Comparison of ENCODE assay signal across 9 mouse cellular contexts in genomic region chr11:75133951-75134350, GRCm38 (mm10). TPM values are rescaled to one million over a fixed set of nuclear protein-coding genes. Genes with fewer than 3 reads are reported as not detected.
DNase-seq lines count a peak whose midpoint lies in the region; ATAC-seq and TF ChIP-seq lines count a peak whose summit lies in the region.
"Had no signal": no experiment of that assay in that cellular context is flagged by ENCODE, and none has a peak within 500 bp of the region (broad histone marks: within the 10 kb centered on the region; RNA-seq: fewer than 3 reads in every experiment).

No protein-coding gene starts in this region.

- peak; percentile 87 for ATAC-seq in kidney, postnatal 0 days (replicated peaks; ENCODE audit: low FRiP score, low read depth)
- peak; percentile 58; the same call in 1 of the 2 replicates for ATAC-seq in neural tube, embryonic 14.5 days (ENCODE audit: low read depth)

- DNase-seq in MN1 (ENCODE audit: low spot score), result peak; percentile 18
- DNase-seq in brain, adult 2 months (ENCODE audit: low read depth, low spot score), result peak; percentile 26
- DNase-seq in heart, adult 9 months (ENCODE audit: low spot score in 2 of 2), result peak; percentile 70 to 81
- DNase-seq in kidney, postnatal 0 days (ENCODE audit: low spot score), result peak; percentile 91
- no peak for DNase-seq in left cerebral cortex, adult 18-20 months (ENCODE audit: low spot score in 2 of 2)
- DNase-seq in urinary bladder, adult 2 months (ENCODE audit: low spot score), result no peak
- DNase-seq in layer of hippocampus, postnatal 14 days (ENCODE audit: low spot score in 2 of 2), result no peak

- H3K27me3 ChIP-seq in kidney, postnatal 0 days (ENCODE audit: insufficient read depth, low read length), result no peaks in the 10 kb centered on the region
- no peaks in the 10 kb centered on the region for H3K27me3 ChIP-seq in neural tube, embryonic 14.5 days (ENCODE audit: control insufficient read depth, insufficient read depth, low read length)
- H3K27me3 ChIP-seq: megakaryocyte, embryonic 14.5 days had no signal

- no peak overlapping the region for H3K9ac ChIP-seq in kidney, postnatal 0 days (ENCODE audit: low read depth, low read length)
- no peak overlapping the region for H3K9ac ChIP-seq in neural tube, embryonic 14.5 days (replicated peaks; ENCODE audit: low read depth, low read length)

- WGBS in kidney, postnatal 0 days, result 3% methylated on average over 2 of the region's 2 CpGs
- WGBS in neural tube, embryonic 14.5 days, result 8% methylated on average over 2 of the region's 2 CpGs

- H3K4me3 ChIP-seq in kidney, postnatal 0 days (replicated peaks; ENCODE audit: low read depth, low read length), result no peak overlapping the region
- H3K4me3 ChIP-seq in neural tube, embryonic 14.5 days (ENCODE audit: low read depth, low read length), result no peak overlapping the region
- H3K4me3 ChIP-seq: megakaryocyte, embryonic 14.5 days had no signal

- H3K27ac ChIP-seq in kidney, postnatal 0 days, result peak overlapping the region; percentile 81
- peak overlapping the region; percentile 62 for H3K27ac ChIP-seq in neural tube, embryonic 14.5 days (ENCODE audit: low read depth, low read length)

- H3K36me3 ChIP-seq in kidney, postnatal 0 days (ENCODE audit: insufficient read depth, low read length), result no peaks in the 10 kb centered on the region
- no peaks in the 10 kb centered on the region for H3K36me3 ChIP-seq in neural tube, embryonic 14.5 days (ENCODE audit: control insufficient read depth, insufficient read depth, low read length)

- no peak for TF ChIP-seq CTCF in kidney, postnatal 0 days (IDR thresholded peaks at IDR 0.05; ENCODE audit: low read depth)

- no peaks in the 10 kb centered on the region for H3K9me3 ChIP-seq in kidney, postnatal 0 days (replicated peaks; ENCODE audit: low read length)
- H3K9me3 ChIP-seq in neural tube, embryonic 14.5 days (ENCODE audit: control insufficient read depth, low read length), result no peaks in the 10 kb centered on the region
- H3K9me3 ChIP-seq: megakaryocyte, embryonic 14.5 days had no signal

- peaks cover 34% of the 10 kb centered on the region for H3K4me1 ChIP-seq in kidney, postnatal 0 days (replicated peaks; ENCODE audit: insufficient read depth, low read length)
- peaks cover 23% of the 10 kb centered on the region for H3K4me1 ChIP-seq in neural tube, embryonic 14.5 days (ENCODE audit: control insufficient read depth, insufficient read depth, low read length)

- H3K4me2 ChIP-seq in kidney, postnatal 0 days (ENCODE audit: low read length), result no peak overlapping the region
- H3K4me2 ChIP-seq in neural tube, embryonic 14.5 days (ENCODE audit: low read depth, low read length), result no peak overlapping the region

RNA-seq across cellular contexts. Expression of gene Hic1, which starts 35.4 kb away (rescaled TPM):
- 18.5 and 26.9 TPM in 2 replicates for polyA plus RNA-seq in kidney, postnatal 0 days (2015; fragmentation: Nextera tagmentation; extraction: Ambion mirVana)
- 0.33 and 2.6 TPM in 2 replicates for polyA plus RNA-seq in neural tube, embryonic 14.5 days (2014; fragmentation: Nextera tagmentation; extraction: Ambion mirVana)
- total RNA-seq in left cerebral cortex, adult 18-20 months (2021), result 1 to 10 TPM; 3.8 to 5.0 TPM
- 16.9 and 20.7 TPM in 2 replicates for polyA plus RNA-seq in urinary bladder, adult 2 months (2012; rRNA removed)
- 1 to 10 TPM; 3.3 to 4.5 TPM for total RNA-seq in layer of hippocampus, postnatal 14 days (2021)

RNA-seq across cellular contexts. Expression of gene Ovca2, which starts 44.7 kb away (rescaled TPM):
- 26.6 and 28.3 TPM in 2 replicates for polyA plus RNA-seq in kidney, postnatal 0 days (2015; fragmentation: Nextera tagmentation; extraction: Ambion mirVana)
- 15.3 and 20.7 TPM in 2 replicates for polyA plus RNA-seq in neural tube, embryonic 14.5 days (2014; fragmentation: Nextera tagmentation; extraction: Ambion mirVana)
- 10 to 100 TPM in 1 of 2 experiments, 1 to 10 TPM in 1; 9.2 to 12.0 TPM for total RNA-seq in left cerebral cortex, adult 18-20 months (2021)
- 16.0 and 19.9 TPM in 2 replicates for polyA plus RNA-seq in urinary bladder, adult 2 months (2012; rRNA removed)
- total RNA-seq in layer of hippocampus, postnatal 14 days (2021), result 10 to 100 TPM; 14.8 to 15.2 TPM

RNA-seq across cellular contexts. Expression of gene Dph1, which starts 57.1 kb away (rescaled TPM):
- polyA plus RNA-seq in kidney, postnatal 0 days (2015; fragmentation: Nextera tagmentation; extraction: Ambion mirVana), result 26.3 TPM in 2 replicates
- 11.4 and 15.6 TPM in 2 replicates for polyA plus RNA-seq in neural tube, embryonic 14.5 days (2014; fragmentation: Nextera tagmentation; extraction: Ambion mirVana)
- 10 to 100 TPM; 28.5 to 32.1 TPM for total RNA-seq in left cerebral cortex, adult 18-20 months (2021)
- 20.1 and 26.6 TPM in 2 replicates for polyA plus RNA-seq in urinary bladder, adult 2 months (2012; rRNA removed)
- total RNA-seq in layer of hippocampus, postnatal 14 days (2021), result 10 to 100 TPM; 21.7 to 24.4 TPM

RNA-seq across cellular contexts. Expression of gene Rtn4rl1, which starts 59.6 kb away (rescaled TPM):
- polyA plus RNA-seq in kidney, postnatal 0 days (2015; fragmentation: Nextera tagmentation; extraction: Ambion mirVana), result 4.2 and 4.6 TPM in 2 replicates
- 12.7 and 16.0 TPM in 2 replicates for polyA plus RNA-seq in neural tube, embryonic 14.5 days (2014; fragmentation: Nextera tagmentation; extraction: Ambion mirVana)
- 10 to 100 TPM; 86.2 to 91.0 TPM for total RNA-seq in left cerebral cortex, adult 18-20 months (2021)
- polyA plus RNA-seq in urinary bladder, adult 2 months (2012; rRNA removed), result 23.3 and 34.8 TPM in 2 replicates
- total RNA-seq in layer of hippocampus, postnatal 14 days (2021), result 10 to 100 TPM; 82.1 to 83.1 TPM

Comparison
In these comparisons a context has a peak if more than half of its experiments do, and no peak if none do; other contexts are left out.
1. DNase-seq: peak in MN1 (single experiment), brain, adult 2 months (single experiment), heart, adult 9 months (2 of 2) and kidney, postnatal 0 days (single experiment); none in left cerebral cortex, adult 18-20 months (0 of 2), urinary bladder, adult 2 months (single experiment) and layer of hippocampus, postnatal 14 days (0 of 2).